Mouse (Mus musculus) liver, embryonic 14.5 days (tissue): ENCODE measurements around the gene Gm49391. TPM values are rescaled to one million over a fixed set of nuclear protein-coding genes. Genes with fewer than 3 reads are reported as not detected.
"Not testable (repeated sequence)": the region's sequence is repeated elsewhere in the genome, so short reads cannot be mapped to it uniquely, and the experiment has no call there.

ENCODE experiments used
- ATAC-seq: fragments of 200-750 bp; cut with Nextera tagmentation; 2 replicates; pipeline ENCODE4 v1.8.0; 2017; ENCODE audit warnings: moderate number of reproducible peaks, mild to moderate bottlenecking, moderate library complexity; ENCODE audit not compliant: insufficient read depth
- DNase-seq, 3 experiments: peaks; one replicate each; pipeline ENCODE4 v3.0.0-alpha.2; 2012 to 2013; ENCODE audit warnings: low read depth in 3 of 3, low spot score in 3 of 3
- H3K27ac ChIP-seq: fragments of 300-500 bp; sonication (generic); 2 replicates; pipeline ENCODE4 v1.5.1; 2014; ENCODE audit warnings: moderate library complexity, mild to moderate bottlenecking, control low read depth, inconsistent platforms
- H3K27me3 ChIP-seq: fragments of 300-500 bp; sonication (generic); 2 replicates; pipeline ENCODE4 v1.6.1; 2014; ENCODE audit warnings: mild to moderate bottlenecking, low read length, moderate library complexity; ENCODE audit not compliant: control insufficient read depth, insufficient read depth
- H3K36me3 ChIP-seq: fragments of 300-500 bp; sonication (generic); replicated peaks from 2 replicates; pipeline ENCODE4 v1.6.1; 2014; ENCODE audit warnings: low read depth; ENCODE audit not compliant: control insufficient read depth, insufficient read depth
- H3K4me1 ChIP-seq, 2 experiments: fragments of 200-500 bp in 1 of 2; fragments of 300-500 bp in 1 of 2; sonication (generic) in 1 of 2; replicated peaks; 2 replicates each; pipeline ENCODE4 v1.6.1; 2012 to 2014; ENCODE audit warnings: antibody characterized with exemption in 1 of 2, inconsistent platforms in 1 of 2, low read length in 1 of 2; ENCODE audit not compliant: control insufficient read depth in 2 of 2, insufficient read depth in 2 of 2
- H3K4me2 ChIP-seq: fragments of 300-500 bp; sonication (generic); 2 replicates; pipeline ENCODE4 v1.6.1; 2014; ENCODE audit warnings: low read depth, mild to moderate bottlenecking, control low read depth, moderate library complexity
- H3K4me3 ChIP-seq, 2 experiments: fragments of 200-500 bp in 1 of 2; fragments of 300-500 bp in 1 of 2; sonication (generic) in 1 of 2; 2 replicates each; pipeline ENCODE4 v1.5.1; 2012 to 2014; ENCODE audit warnings: low read depth in 2 of 2, low read length in 2 of 2, mild to moderate bottlenecking in 2 of 2, control low read depth in 1 of 2, inconsistent platforms in 1 of 2, moderate library complexity in 1 of 2; ENCODE audit not compliant: insufficient read depth in 1 of 2
- H3K9ac ChIP-seq: fragments of 300-500 bp; sonication (generic); replicated peaks from 2 replicates; pipeline ENCODE4 v1.6.1; 2014; ENCODE audit warnings: mild to moderate bottlenecking, control low read depth, moderate library complexity
- H3K9me3 ChIP-seq: fragments of 300-500 bp; sonication (generic); 2 replicates; pipeline ENCODE4 v1.6.1; 2016; ENCODE audit warnings: low read length, mixed read lengths; ENCODE audit not compliant: control insufficient read depth
- CTCF ChIP-seq: IDR thresholded peaks from 2 replicates; pipeline ENCODE4 v1.5.1; 2016; ENCODE audit warnings: antibody characterized with exemption, low read depth, control low read depth
- EP300 ChIP-seq: IDR thresholded peaks from 2 replicates; pipeline ENCODE4 v1.6.1; 2016; ENCODE audit warnings: antibody characterized with exemption, low read depth
- WGBS: fragments of 180-500 bp; shearing (Covaris S2); extraction: QIAGEN DNeasy Blood & Tissue Kit; methylation state at CpG from one replicate; pipeline ENCODE4 v1.1.7; 2014; ENCODE audit not compliant: insufficient replicate concordance; 5-methylcytosine and 5-hydroxymethylcytosine counted together
- polyA plus RNA-seq, 2 experiments: library from polyadenylated mRNA; depleted of rRNA in 1 of 2; stranded (reverse) in 1 of 2; unstranded in 1 of 2; fragments of >200 nt; fragmentation: Nextera tagmentation in 1 of 2; extraction: Ambion mirVana in 1 of 2; gene quantifications; 2 replicates each; pipeline versions ENCODE4 v1.2.1 to v1.2.3; 2012 to 2014

Gene Gm49391
- polyA plus RNA-seq (2012; rRNA removed) (1.00 and 5.0 TPM in 2 replicates), polyA plus RNA-seq (2014; fragmentation: Nextera tagmentation; extraction: Ambion mirVana) (1.8 and 2.9 TPM in 2 replicates)

DNA sequence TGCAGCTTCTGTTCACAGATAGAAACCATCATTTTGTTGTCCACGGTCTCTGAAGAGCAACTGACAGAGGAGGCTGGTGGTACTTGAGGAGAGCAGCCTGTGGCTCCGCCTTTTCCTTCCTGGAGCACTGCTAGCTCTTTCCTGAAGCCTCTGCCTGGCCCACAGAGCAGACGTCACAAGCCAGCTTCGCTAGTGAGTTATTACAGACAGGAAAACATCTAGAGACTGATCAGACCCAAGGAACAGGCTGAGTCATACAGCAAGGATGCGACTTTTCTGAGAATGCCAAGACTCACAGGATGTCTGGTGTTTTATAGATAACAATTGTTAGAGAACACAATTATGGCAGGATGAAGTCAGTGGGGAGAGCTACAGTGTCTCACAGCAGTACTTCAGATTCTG, at the start of gene Gm49391, which contains the start of gene Ctla2a:
Gm49391 (minus strand) TSS at position 72 of the 402 bp plus-strand sequence.
Ctla2a (minus strand) TSS at position 126 of the 402 bp plus-strand sequence.
- Histone ChIP-seq H3K4me3 (no peak within 1 kb of the TSS), H3K36me3 (no peaks in the 10 kb centered on the region), H3K27ac (no peak within 1 kb of the TSS), H3K4me2 (no peak within 1 kb of the TSS), H3K9me3 (no peaks in the 10 kb centered on the region), H3K9ac (no peak within 1 kb of the TSS), H3K4me1 (no peaks in the 10 kb centered on the region), H3K27me3 (no peaks in the 10 kb centered on the region)
- TF ChIP-seq CTCF (no peak), EP300 (no peak; the same call in 1 of the 2 replicates)
- DNase-seq (peak; percentile 9 to 26 (median 15)), ATAC-seq (peak; percentile 79)
- 7% methylated on average over 5 of the region's 5 CpGs for WGBS

- not testable (repeated sequence) for H3K27me3 ChIP-seq, H3K9ac ChIP-seq, H3K9me3 ChIP-seq, DNase-seq, H3K4me2 ChIP-seq, H3K4me1 ChIP-seq, H3K36me3 ChIP-seq, H3K4me3 ChIP-seq, ATAC-seq, H3K27ac ChIP-seq
- WGBS = 49% methylated on average over 4 of the region's 4 CpGs
Observed at GRCm38 (mm10) chr13:60972319-60972718, 35.9 kb upstream of the Gm49391 start.

- not testable (repeated sequence) for H3K4me2 ChIP-seq, H3K27me3 ChIP-seq, H3K27ac ChIP-seq, DNase-seq, H3K9ac ChIP-seq, H3K36me3 ChIP-seq, H3K4me3 ChIP-seq, H3K4me1 ChIP-seq, ATAC-seq, H3K9me3 ChIP-seq
- 32% methylated on average over 5 of the region's 5 CpGs for WGBS
Observed at GRCm38 (mm10) chr13:60963985-60964384, 27.6 kb upstream of the Gm49391 start.

DNA sequence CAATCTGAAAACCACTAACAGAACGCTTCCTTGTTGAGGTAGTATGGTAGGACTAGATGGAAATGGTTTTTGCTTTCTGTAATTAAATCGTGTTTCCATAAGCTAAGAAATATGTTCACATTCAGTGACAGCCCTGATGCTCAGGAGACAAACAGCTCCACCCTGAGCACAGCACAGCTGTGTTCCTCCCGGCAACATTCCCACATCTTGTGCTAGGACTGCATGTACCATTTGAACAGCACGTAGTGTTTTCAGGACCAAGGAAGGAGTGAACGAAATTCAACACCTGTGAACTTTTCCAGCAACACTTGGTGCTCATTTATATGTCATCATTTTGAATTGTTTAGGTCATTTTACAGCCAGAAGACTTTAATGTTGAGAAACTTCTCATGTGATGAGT, 25.3 kb upstream of the Gm49391 start:
- no peaks in the 10 kb centered on the region for H3K9me3 ChIP-seq
- no peaks in the 10 kb centered on the region for H3K36me3 ChIP-seq
- H3K4me1 ChIP-seq = no peaks in the 10 kb centered on the region
- H3K9ac ChIP-seq = no peak overlapping the region
- DNase-seq (no peak), ATAC-seq (no peak)
- TF ChIP-seq EP300 (no peak), CTCF (no peak)
- 46% methylated on average over 5 of the region's 5 CpGs for WGBS
- H3K27me3 ChIP-seq = no peaks in the 10 kb centered on the region
- no peak overlapping the region for H3K27ac ChIP-seq
- no peak overlapping the region for H3K4me2 ChIP-seq
- no peak overlapping the region for H3K4me3 ChIP-seq

DNA sequence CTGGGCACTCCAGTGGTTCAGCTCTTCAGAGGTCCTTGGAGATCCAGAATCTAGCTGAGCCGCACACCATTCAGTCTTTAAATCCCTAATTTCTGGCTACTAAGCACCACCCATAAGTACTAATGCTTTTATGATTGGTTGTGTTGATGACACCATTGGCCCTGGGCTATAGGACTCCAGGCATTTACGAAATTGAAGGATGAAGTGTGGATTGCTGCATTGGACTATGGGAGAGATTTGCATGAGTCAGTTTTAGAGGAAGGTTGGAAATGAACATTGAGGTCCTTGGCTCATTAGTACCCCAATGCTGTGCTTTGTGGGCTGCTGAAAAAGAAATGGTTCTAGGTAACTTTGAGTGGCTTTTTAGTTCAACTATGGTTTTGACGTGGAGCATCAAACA, 5.5 kb upstream of the Gm49391 start, which contains the start of gene Tpbpa:
Tpbpa (minus strand) TSS at position 101 of the 400 bp plus-strand sequence.
- not testable (repeated sequence) for H3K36me3 ChIP-seq, ATAC-seq
- WGBS = 51% methylated on average over 3 of the region's 3 CpGs

DNA sequence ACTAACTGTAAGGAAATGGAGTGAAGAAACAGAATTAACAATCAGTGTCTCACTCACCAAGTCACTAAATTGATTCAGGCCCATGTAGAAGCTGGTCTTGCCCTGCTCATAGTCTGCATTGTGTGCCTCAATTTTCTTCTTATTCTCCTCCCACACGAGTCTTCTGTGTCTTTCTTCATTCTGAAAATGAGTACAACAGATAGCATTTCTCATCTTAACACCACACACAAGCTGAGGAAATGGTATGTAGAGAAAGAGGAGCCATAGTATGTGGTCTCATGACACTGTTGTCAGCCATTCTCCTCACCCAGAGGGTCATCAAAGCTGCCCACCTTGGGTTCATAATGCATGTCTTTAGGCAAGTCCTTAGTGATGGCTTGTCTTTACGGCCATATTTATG, 881 bp downstream of the Gm49391 start, which contains the start of gene Gm49393:
Gm49393 (minus strand) TSS at position 101 of the 400 bp plus-strand sequence.
- H3K27ac ChIP-seq, ATAC-seq, H3K9me3 ChIP-seq, DNase-seq, H3K9ac ChIP-seq, H3K4me2 ChIP-seq, H3K4me3 ChIP-seq, H3K36me3 ChIP-seq, H3K27me3 ChIP-seq, H3K4me1 ChIP-seq: not testable (repeated sequence)
- WGBS = 41% methylated on average over 2 of the region's 2 CpGs

More for the DNA sequence above, 5.5 kb upstream of the Gm49391 start, which contains the start of gene Tpbpa:
- H3K4me1 ChIP-seq, H3K4me3 ChIP-seq, H3K9ac ChIP-seq, H3K27me3 ChIP-seq, H3K4me2 ChIP-seq, H3K27ac ChIP-seq, DNase-seq, H3K9me3 ChIP-seq: not testable (repeated sequence)

GRCm38 (mm10) chr13:60904780-60905179, 31.6 kb downstream of the Gm49391 start, which contains the start of gene Tpbpb:
Gene Tpbpb, minus strand, starts transcription at chr13:60904880.
- not testable (repeated sequence) for H3K27me3 ChIP-seq, H3K4me3 ChIP-seq, H3K4me2 ChIP-seq, H3K27ac ChIP-seq, H3K4me1 ChIP-seq, ATAC-seq, DNase-seq, H3K36me3 ChIP-seq, H3K9me3 ChIP-seq, H3K9ac ChIP-seq
- WGBS = 71% methylated on average over 2 of the region's 2 CpGs
